Mouse (Mus musculus): ENCODE measurements at regions not wholly inside any gene's neighbourhood (a gene's known extent, or its start where the extent isn't known, plus 50 kb on each side); places are given as distances from the start of the nearest gene placed in this dataset.
A peak's percentile ranks its signal among the peaks of the same experiment; 100 is the strongest.

DNA sequence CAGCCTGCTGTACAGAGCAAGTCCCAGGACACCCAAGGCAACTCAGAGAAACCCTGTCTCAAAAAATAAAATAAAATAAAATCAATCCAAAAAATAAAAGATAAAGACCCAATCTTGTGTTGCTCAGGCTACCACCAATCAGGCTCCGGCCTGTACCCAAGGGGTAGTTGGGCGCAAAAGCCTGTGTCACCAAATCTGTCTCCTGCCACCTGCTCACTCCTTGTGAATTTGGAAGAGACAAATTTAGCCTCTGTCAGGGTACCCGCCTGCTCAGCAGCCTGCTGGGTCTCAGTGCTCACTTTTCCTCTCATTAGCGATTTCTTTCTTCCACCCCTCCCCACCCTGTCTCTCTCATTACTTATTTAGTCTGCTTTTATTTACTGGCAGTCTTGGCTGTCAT, 54.6 kb downstream of the Sox4 start:
- DNase-seq, result no peak

DNA sequence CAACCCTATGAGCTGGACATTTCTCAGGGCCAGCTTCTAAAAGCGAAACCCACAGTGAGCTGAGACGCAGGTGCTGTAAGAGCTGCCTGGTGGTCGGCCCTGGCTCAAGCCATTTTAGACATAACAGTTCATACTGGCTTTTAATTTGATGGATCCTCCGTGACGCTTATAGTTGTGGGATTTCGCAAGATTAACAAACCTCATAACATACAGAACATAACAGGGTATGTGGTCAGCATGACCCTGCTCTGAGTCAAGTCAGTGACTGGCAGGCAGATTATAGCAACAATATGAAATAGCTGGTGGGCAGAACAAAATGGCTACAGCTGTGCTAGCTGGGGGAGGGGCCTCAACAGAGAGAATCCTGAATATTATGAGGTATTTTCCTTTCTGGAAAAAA, 60.6 kb downstream of the Sox4 start:
- DNase-seq, result no peak

- no peak for DNase-seq
Observed at GRCm38 (mm10) chr13:28887098-28887497, 66.4 kb downstream of the Sox4 start.

GRCm38 (mm10) chr13:28886691-28887090, 66.8 kb downstream of the Sox4 start:
- DNase-seq, result peak; percentile 17

GRCm38 (mm10) chr13:28885083-28886037, 68.2 kb downstream of the Sox4 start:
- no peak for DNase-seq

- DNase-seq, result no peak
Observed at GRCm38 (mm10) chr13:28884191-28884820, 69.2 kb downstream of the Sox4 start.

DNA sequence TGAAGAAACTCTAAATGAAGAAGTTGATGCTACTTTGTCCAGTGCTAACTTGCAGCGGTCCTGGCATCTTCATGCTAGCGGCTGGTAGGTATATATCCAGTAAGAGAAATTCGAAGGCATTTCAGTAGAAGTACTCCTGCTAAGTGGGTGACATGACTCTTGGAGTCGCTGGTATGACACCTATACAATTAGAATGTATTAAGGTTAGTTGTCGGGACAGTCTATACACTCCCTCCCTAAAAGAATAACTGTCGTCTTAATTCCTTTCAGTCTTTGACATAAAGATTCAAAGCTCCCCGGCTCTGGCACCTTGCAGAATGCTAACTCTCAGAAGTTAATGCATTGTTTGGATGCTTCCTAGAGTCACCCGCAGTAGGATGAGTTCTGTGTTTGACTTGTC, 70.1 kb downstream of the Sox4 start:
- no peak for DNase-seq

- DNase-seq, result no peak
Observed at GRCm38 (mm10) chr13:28880888-28881287, 72.6 kb downstream of the Sox4 start.

- DNase-seq, result no peak
Observed at GRCm38 (mm10) chr13:28878692-28879091, 74.8 kb downstream of the Sox4 start.

DNA sequence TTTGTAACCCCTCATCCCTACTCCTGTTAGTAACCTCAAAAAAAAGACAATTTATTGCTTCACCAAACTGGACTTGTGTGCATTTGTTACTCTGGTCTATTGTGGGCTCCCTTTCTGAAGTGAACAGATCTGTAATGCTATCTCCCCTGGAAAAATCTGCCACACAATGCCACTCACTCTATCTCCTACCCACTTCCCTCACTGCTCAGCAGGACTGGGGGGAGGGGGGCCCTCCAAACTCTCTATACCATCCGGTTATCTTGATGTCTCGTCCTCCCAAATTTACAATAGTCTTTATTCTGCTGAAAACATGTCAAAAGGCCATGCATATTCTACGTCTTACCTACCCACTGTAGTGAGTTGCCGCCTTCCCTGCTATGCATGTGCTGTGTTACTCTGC, 76.7 kb downstream of the Sox4 start:
- DNase-seq, result no peak

DNA sequence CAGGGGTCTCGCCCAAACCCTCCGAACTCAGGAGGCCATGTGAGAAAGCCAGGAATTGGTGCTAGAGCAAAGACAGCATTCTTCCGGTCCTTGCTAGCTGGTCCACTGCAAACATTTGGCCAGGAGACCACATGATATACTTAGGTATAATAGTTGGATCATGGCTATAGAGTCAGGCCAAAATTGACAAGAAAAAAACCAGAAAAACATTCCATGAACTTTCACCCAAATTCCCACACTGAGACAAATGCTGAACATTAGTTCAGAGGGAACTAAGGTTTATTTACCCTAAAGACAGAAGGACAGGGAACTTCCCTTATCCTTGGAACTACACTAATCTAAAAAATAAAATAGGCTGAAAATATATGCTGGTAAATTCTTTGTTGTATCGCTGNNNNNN, 82.8 kb downstream of the Sox4 start:
- no peak for DNase-seq

DNA sequence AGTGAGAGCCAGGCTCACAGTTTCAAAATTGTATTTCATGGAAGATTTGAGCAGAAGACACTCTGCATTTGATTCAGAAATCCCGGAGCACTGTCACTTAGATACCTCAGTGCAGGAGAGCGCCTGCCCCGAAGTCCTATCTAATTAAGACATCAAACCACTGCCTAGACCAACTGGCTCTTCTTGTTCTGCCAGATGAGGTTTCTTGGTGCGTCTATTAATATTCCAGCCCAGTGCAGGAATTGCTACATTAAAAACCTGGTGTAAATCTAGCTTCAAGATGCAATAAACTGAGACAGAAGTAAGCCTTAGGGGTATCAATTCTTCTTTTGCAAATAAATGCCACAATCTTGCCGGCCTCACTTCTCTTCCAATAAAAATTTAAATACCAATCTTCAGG, 86.3 kb downstream of the Sox4 start:
- DNase-seq, result no peak

- DNase-seq, result no peak
Observed at GRCm38 (mm10) chr13:28866686-28867085, 86.8 kb downstream of the Sox4 start.

- DNase-seq, result no peak
Observed at GRCm38 (mm10) chr13:28860601-28861000, 92.9 kb downstream of the Sox4 start.

GRCm38 (mm10) chr13:28859829-28860427, 93.6 kb downstream of the Sox4 start:
- DNase-seq, result no peak

DNA sequence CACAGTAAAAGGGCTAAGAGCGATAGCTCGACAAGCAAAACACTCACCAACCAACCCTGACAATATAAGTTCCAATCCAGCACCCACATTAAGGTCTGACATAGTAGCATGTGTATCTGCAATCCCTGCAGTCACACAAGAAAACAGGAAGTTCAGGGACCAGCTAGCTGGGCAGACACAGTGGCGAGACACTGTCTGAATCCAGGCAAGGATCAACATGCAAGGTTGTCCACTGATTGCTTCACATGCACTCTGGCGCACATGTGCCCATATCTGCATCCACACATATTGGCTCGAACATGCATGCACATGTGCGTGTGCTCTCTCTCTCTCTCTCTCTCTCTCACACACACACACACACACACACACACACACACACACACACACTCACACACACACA, 95.5 kb downstream of the Sox4 start:
- no peak for DNase-seq

DNA sequence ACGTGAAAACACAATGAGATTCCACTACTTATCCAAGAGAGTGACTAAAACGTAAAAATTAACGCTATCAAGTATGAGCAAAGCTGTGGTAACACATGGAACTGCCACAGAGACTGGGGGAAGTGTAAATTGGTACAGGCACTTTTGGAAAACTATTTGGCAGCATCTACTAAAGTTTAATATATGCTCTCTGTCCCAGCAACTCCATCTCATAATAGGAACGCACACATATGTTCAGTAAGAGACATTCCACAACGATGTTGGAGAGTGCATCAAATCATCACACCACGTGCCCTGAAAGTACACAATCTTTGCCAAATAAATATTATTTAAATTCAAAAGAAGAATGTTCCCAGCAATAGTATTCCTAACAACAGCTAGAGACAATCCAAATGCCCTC, 96.3 kb downstream of the Sox4 start:
- DNase-seq, result no peak

DNA sequence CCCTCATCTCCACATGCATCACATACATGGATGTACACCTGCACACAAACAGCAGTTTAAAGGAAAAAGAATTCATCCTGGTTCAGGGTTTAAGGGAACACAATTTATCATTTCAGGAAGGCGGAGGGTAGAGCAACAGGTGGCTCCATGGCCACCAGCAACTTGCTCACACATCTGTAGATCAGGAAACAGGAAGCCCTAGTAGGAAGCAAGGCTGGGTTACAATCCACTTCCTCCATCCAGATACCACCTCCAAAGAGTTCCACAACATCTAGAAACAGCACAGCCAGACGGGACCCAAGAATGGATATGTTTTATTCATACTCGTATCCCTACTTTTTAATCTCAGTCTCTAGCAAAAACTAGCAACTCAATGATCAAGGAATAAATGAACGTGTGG, 97.0 kb downstream of the Sox4 start:
- DNase-seq, result no peak

- DNase-seq, result no peak
Observed at GRCm38 (mm10) chr13:28854247-28854646, 99.3 kb downstream of the Sox4 start.

DNA sequence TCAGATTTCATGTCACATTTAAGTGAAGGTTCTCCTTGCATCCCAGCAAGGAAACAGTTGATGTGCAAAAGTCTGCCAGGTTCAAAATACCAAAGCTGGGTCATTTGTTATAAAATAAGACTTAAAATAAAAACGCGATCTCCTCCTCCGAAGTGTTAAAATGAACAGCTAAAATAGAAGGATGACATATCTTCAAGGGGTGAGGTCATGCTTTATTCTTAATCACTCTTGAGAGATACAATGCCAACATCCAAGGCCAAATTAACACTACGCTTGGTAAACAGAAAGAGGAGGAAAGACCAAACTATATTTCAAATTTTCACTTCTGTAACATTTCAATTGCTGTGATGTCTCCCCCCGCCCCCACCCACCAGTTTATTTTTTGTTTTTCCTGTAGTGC, 105.2 kb downstream of the Sox4 start:
- DNase-seq, result no peak

- DNase-seq, result no peak
Observed at GRCm38 (mm10) chr13:28847478-28847877, 106.0 kb downstream of the Sox4 start.

- DNase-seq, result no peak
Observed at GRCm38 (mm10) chr13:28844495-28844894, 109.0 kb downstream of the Sox4 start.

DNA sequence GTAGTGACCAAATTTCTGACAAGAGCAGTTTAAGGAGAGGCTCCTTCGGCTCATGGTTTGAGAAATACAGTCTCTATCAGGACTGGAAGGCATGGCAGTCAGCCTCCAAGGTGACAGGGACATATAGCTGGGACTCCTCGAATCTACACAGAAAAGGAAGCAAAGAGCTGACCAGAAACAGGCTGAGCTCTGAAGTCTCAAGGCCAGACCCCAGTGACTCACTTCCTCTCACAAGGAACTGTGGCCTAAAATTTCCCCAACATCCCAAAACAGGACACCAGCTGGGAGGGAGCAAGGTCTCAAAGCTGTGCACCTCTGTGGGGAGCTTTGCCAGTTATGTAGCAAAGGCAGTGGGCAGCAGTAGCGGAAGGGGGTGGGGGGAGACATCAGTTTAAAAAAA, 110.7 kb downstream of the Sox4 start:
- peak; percentile 6 for DNase-seq

DNA sequence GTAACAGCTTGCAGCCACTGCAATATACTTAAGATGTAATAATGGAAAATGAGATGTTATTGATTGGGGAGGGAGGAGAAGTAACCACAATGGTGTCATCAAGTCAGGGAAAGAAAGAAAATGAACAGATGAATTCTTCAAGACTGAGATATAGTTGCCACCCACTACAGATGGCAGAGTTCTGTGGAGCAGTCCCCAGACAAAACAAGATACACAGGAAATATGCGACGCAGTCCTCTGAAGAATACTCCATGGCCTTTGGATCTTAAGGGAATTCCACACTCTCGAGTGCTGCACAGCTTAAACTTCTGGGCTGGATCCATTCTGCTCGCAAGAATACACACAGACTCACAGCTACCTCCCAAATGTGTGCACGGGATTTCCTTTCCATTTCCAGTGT, 113.4 kb downstream of the Sox4 start:
- DNase-seq, result no peak
